Mouse (Mus musculus) liver, adult (tissue): ENCODE data around the gene Gpatch8.

Experiments used
- GATA4 ChIP-seq: IDR thresholded peaks from 2 replicates; pipeline ENCODE4 v1.6.1; 2014; ENCODE audit warnings: mild to moderate bottlenecking, low read length; ENCODE audit not compliant: insufficient replicate concordance

Gpatch8 gene

GRCm38 (mm10) chr11:102449043-102450008, 106.9 kb downstream of the Gpatch8 start:
- TF ChIP-seq GATA4, result no peak

GRCm38 (mm10) chr11:102448327-102448726, 107.9 kb downstream of the Gpatch8 start:
- no peak for TF ChIP-seq GATA4

GRCm38 (mm10) chr11:102447497-102447896, 108.7 kb downstream of the Gpatch8 start, which contains the start of gene Fam171a2:
Gene Fam171a2, minus strand, starts transcription at chr11:102447682.
- TF ChIP-seq GATA4, result no peak

GRCm38 (mm10) chr11:102446581-102447461, 109.4 kb downstream of the Gpatch8 start:
- no peak for TF ChIP-seq GATA4

GRCm38 (mm10) chr11:102445891-102446361, 110.3 kb downstream of the Gpatch8 start:
- TF ChIP-seq GATA4, result peak; percentile 30; the same call in 1 of the 2 replicates

- no peak for TF ChIP-seq GATA4
These were observed 110.8 kb downstream of the Gpatch8 start for GRCm38 (mm10) chr11:102445264-102445890.

GRCm38 (mm10) chr11:102444781-102445180, 111.4 kb downstream of the Gpatch8 start:
- no peak for TF ChIP-seq GATA4

GRCm38 (mm10) chr11:102444321-102444720, 111.9 kb downstream of the Gpatch8 start:
- TF ChIP-seq GATA4, result no peak

- TF ChIP-seq GATA4, result no peak
These were observed 112.5 kb downstream of the Gpatch8 start for GRCm38 (mm10) chr11:102443740-102444139.

- no peak for TF ChIP-seq GATA4
These were observed 114.1 kb downstream of the Gpatch8 start for GRCm38 (mm10) chr11:102442089-102442488.

GRCm38 (mm10) chr11:102441434-102441833, 114.8 kb downstream of the Gpatch8 start:
- TF ChIP-seq GATA4, result no peak

GRCm38 (mm10) chr11:102440255-102440654, 115.9 kb downstream of the Gpatch8 start:
- no peak for TF ChIP-seq GATA4

- TF ChIP-seq GATA4, result no peak
These were observed 116.8 kb downstream of the Gpatch8 start for GRCm38 (mm10) chr11:102439093-102440082.
